Mouse (Mus musculus): Measurements from ENCODE around the gene Pde1c.

DNA sequence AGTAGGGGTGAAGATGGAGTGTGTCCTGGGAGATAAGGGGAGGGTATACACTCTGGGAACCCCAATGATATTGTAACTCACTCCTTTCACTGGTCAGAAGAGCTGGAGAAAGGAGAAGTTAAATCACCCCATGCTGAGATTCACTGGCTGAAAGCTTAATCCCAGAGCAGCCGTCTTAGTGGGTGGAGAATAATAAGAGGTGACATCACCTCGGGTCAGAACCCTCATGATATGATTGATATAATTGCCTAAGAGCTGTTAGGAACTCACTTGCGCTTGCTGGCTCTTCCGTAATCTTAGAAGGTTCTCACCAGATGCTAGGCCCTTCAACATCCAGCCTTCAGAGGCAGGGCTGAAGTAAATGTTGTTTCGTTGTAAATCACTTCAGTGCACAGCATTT lies 79.7 kb downstream of the Pde1c start:
- TF ChIP-seq POLR2A (IDR thresholded peaks at IDR 0.05; ENCODE audit: borderline replicate concordance, control insufficient read depth, low read depth, low read length) (no peak), CTCF (IDR thresholded peaks at IDR 0.05; ENCODE audit: control insufficient read depth, insufficient read depth, low read length) (no peak)
